Mouse (Mus musculus) E14TG2a.4 (cell line): ENCODE measurements around the gene Fasn.

Source experiments
- CTCF ChIP-seq: conservative IDR thresholded peaks from 2 replicates; pipeline ENCODE4 v1.5.1; 2014; ENCODE audit warnings: low read length
- NANOG ChIP-seq: IDR thresholded peaks from 2 replicates; pipeline ENCODE4 v1.6.1; 2014; ENCODE audit warnings: borderline replicate concordance, low read length, mixed read lengths
- POU5F1 ChIP-seq: IDR thresholded peaks from 2 replicates; pipeline ENCODE4 v1.6.1; 2014; ENCODE audit warnings: low read length, borderline replicate concordance

- TF ChIP-seq CTCF (no peak), POU5F1 (no peak), NANOG (no peak)
These were observed 39.2 kb downstream of the Fasn start for GRCm38 (mm10) chr11:120785145-120785544.
